Mouse (Mus musculus): ENCODE measurements around the gene Thrb. TPM values are rescaled to one million over a fixed set of nuclear protein-coding genes. Genes with fewer than 3 reads are reported as not detected.

The Thrb gene
- polyA plus RNA-seq (2014; fragmentation: Illumina TruSeq; extraction: RNeasy Lipid Tissue Mini Kit (QIAGEN cat#74804); ENCODE audit: low read depth, low replicate concordance): 8.0 TPM

DNA sequence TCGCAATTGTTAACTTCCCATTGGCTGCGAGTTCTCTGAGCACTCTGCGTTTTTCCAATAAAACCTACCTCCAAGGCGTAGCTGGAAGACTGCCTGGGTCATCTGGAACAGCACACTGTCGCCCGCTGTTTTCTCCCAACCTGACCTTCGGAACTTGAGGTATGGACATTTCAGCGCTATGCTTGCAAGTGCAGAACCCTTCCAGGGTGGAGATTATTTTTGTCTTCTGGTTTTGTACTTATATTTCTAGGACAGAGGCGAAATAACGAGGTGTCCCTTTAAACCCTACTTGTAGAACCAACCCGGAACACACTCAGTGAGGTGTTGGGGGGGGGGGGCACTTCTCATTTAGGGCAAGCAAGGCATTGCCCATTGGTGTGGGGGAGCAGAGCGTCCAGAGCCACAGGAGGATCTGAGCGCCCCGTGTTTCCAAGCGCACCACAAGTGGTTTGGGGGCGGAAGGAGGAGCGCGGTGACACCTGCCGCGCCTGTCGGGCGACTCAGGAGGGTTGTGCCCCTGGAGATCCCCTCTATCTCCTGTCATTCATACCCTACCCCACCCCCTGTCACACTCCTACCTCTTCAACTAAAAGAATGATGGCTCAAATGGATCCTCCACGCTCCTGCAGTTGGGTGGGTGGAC lies at the start of gene Thrb:
TSS of gene Thrb (plus strand) at position 576 of the 643 bp plus-strand sequence.

